Mouse (Mus musculus) adrenal gland, postnatal 4 days (tissue): ENCODE results near the gene Tspyl3. TPM values are rescaled to one million over a fixed set of nuclear protein-coding genes. Genes with fewer than 3 reads are reported as not detected.
A peak's percentile ranks its signal among the peaks of the same experiment; 100 is the strongest.

ENCODE experiments used
- DNase-seq, 2 experiments: peaks; one replicate each; pipeline ENCODE4 v3.0.0; 2021 to 2022; ENCODE audit warnings: low spot score in 2 of 2, mixed read lengths in 2 of 2
- total RNA-seq, 2 experiments: library from RNA; stranded (reverse); gene quantifications; 2 replicates each; pipeline ENCODE4 v1.2.3; 2021

Gene Tspyl3
- total RNA-seq, 2 experiments from 2014 or later: 8.6 to 8.8 TPM

DNA sequence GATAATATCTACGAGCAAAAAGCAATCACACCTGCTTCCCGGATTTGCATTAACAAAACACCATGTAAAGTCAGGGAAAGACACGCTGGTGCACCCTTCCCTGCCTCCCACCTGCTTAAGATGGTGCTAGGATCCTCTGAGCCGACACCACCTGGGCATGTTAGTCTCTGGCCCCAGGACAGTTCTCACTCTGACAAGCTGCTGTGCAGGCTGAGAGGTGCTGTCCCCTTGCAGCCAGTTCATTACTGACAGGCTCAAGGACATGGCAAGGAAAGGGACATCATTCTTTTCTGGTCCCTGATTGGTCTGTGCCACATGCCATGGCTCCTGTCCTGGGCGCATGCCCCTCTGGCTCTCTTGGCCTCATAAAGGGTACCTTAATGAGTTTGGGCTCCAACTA, 3.3 kb upstream of the Tspyl3 start:
- DNase-seq: no peak

DNA sequence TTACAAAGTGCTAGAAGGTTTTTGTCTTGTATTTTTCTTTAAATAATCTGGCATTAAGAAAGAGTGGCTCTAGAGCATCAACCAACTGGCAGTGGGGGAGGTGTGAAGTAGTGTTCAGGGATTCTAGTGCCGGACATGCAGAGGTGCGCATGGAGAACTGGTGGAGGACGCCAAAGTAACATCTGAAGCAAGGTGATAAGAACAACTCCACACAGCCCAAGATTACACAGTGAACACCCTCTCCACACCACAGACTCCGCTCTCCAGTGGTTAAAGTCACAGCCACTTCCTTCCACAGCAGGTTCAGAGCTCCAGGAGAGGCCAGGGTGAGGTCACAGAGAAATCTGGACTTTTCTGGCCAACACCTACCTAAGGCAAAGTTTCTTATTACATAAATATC, 2.7 kb upstream of the Tspyl3 start:
- no peak for DNase-seq

DNA sequence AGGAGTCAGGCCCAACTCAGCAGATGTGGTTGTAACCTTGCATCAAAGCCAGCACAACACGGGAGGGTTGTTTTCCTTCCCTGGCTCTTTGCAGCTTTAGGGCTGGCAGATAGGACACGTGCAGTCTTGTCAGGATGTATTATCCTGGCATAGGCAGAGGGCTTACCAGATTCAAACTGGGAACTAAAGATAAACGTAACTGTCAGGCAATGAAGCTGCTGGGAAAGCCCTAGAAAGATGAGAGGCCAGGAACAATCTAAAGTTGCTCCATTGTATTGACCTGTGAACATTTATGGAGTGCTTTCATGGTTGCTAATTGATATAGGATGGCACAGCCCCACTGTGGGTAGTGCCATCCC, 333 bp upstream of the Tspyl3 start:
- no peak for DNase-seq

DNA sequence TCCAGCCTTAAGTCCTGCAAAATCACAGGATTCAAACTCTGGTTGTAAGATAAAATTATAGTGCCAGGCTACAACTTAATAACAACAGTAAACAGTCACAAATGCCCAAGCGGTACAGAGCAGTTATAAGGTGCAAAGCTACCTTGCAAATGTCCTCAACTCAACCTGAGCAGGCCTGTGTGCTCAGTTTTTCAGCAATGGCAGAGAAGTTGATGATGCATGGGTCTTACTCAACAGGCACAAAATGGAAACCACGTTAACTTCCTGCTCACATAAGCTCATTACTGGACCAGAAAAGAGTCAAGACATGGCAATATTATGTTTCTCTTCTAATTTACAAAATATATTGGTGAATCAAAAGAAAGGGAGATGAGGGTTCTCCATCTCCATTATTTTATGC, 2.7 kb downstream of the Tspyl3 start:
- no peak for DNase-seq

DNA sequence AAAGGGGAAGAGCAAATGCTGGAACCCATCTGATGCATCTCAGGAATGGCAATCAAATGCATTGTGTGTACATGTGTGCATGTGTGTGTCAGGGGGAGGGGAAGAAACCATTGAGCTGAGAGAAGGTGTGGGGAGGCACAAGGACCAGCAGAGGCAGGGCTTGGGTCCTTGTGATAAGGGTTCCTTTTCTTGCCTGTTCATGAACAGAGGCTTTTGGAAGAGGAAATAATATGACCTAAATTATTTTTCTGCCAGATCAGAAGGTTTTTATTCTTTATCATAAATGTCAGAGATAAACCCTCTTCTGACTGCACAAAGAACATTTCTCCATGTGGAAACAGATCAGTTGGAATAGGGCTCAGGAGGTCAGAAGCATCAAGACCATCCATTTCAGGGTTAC, 3.1 kb downstream of the Tspyl3 start:
- DNase-seq: no peak

DNA sequence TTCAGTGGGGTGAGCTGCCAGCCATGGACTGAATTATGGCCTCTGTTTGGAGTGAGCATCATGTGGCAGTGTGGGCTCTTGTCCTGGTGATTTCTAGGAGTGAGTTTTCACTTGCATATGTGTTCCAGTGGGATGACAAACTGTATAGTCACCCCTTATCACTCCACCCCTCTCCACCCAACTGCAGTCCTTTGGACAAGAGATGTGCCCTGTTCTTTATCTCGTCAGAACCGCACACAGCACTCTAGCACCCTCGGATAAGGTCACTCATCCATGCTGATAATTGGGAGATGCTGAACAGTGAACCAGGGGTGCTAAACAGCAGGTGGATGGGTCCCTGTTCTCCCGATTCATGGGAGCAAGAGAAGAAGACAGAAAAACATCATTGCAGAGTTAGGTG, 3.6 kb downstream of the Tspyl3 start:
- no peak for DNase-seq

DNA sequence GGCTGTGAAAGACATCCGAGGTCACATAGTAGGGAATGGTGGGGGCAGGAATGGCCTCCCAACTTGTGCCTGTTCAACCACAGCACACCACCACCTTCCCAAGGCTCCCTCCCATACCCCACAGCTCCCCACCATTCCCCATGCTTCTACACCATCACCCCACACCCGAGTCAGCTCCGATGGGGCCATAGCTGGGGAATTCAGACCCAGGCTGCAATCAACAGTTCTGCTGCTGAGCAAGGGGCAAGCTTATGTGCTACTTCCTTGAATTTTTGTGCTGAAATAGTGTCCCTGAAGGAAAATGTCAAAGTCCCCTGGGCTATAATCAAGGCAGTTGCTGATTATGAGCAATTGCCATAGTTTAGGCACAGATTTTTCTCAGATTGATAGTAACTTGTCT, 6.7 kb downstream of the Tspyl3 start:
- DNase-seq: no peak

DNA sequence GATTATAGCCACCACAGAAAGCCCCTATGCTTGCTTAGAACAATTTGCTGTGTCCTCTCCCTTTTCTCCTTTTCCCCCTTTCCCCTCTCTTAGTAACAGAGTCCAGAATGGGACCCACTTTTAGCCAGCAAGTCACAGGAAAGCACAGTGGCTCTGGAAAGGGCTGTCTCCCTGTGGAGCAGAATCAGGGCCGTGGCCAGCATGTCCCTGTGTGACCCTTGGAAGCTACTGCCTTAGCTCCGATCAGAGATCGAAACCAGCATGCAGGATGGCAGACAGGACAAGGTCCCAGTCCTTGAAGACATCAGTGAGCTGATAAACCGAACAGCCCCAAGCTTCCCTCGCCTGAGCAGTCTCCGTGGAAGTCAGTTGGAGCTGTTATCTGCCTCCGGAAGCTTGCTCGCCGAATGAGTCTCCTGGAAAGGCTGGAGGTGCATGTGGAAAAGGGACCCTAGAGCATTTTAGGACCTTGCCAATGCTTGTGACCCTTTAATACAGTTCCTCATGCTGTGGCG, 7.4 kb downstream of the Tspyl3 start:
- no peak for DNase-seq

DNA sequence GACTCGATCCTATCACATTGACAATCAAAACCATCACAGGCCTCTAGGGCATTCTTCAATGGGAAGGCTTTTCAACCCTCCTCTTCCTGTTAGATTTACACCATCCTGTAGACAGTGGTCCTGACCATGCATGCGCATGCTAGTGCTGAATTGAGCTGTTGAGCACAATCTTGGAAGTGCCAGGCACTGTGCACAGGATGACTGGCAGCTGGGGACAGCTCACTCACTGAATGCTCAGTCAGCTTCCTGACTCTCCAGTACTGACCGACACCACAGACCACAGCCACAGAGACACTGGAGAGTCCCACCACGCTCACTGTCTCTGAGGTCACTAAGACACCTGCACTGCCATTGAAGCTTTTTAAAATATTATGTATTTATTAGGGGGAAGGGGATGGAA, 9.8 kb downstream of the Tspyl3 start:
- no peak for DNase-seq

DNA sequence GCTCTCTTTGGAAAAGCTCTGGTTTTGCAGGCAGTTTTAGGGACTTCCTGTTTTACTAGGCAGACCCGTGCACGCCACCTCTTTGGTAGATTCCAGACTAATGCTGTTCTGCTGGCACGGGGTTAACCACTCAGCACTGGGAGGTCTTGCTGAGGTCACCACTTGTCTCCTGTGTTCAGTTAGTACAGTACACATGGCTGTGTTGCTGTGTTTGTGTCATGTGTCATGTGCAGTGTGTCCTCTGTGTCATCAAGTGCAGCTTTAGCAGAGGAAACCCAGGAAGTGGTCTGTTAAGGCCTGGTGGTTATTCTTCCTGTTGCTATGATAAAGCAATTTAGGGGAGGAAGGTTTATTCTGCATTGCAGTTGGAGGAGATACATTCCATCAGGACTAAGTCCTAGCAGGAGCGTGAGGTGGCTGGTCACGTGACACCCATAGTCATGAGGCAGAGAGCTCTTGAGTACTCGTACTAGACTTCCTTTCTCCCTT, 10.4 kb downstream of the Tspyl3 start:
- DNase-seq: no peak

DNA sequence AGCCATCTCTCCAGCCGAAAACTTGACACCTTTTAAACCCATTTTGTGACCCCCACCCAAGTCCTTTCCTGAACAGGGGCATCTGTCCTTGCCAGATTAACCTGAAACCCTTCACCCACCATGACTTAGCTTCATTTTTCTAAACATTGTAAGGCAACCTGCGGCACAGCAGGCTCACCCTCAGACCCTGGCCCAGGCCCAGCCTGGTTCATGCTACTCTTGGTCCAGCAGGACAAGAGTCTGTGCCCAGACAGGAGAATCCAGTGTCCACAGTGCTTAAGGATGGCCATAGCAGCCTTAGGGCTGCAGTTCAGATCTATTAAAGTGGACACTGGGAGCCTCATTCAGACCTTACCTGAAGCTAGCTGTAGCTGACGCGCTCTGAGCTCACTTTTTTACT, 11.9 kb downstream of the Tspyl3 start:
- no peak for DNase-seq

DNA sequence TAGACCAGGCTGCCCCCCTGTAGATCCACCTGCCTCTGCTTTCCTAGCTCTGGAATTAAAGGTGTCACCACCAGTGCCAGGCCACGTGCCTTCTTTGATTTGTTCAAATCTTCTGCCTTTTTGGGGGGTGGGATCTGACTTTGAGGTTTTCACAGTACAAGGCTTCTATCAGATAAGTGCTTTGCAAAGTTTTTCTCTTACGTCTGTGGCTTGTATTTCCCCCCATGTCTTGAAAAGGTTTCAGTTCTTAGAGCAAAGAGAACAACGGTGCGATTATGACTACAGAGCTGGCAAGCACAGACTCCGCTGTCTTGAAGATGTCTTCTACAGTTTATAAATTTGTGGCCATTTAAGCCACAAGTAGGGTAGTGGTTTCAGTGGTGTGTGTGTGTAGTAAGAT, 13.8 kb downstream of the Tspyl3 start:
- no peak for DNase-seq

DNA sequence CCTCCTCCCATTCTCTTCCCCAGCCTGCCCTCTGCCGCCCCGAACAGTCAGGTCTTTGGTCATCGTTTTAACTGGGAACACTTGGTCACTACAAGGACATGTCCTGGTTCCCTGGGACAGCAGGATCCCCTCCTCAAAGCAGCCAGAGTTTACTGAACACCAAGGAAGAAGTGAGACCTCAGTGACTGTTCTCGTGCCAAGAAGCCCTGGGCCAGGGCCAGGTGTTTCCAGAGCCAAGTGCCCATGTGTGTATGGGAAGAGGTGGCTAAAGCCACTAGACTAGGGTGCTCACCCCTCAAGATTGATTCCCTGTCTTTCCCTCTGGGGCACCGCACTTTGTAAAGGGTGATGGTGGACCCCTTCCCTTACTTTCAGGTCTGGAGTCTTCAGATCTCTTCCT, 16.0 kb downstream of the Tspyl3 start:
- no peak for DNase-seq

DNA sequence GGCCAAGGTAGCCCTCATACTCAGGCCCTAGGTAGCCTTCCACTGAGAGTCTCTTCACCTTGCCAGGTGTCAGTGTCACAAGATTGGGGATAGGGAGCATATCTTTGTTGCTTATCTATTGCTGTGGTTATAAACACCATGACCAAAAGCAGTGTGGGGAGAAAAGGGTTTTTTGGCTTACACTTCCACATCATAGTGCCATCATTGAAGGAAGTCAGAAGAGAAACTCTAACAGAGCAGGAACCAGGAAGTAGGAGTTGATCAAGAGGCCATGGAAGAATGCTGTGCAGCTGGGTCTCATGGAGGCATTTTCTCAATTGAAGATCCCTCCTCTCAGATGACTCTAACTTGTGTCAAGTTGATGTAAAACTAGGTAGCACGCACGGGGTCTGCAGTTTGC, 17.1 kb downstream of the Tspyl3 start:
- DNase-seq: no peak

DNA sequence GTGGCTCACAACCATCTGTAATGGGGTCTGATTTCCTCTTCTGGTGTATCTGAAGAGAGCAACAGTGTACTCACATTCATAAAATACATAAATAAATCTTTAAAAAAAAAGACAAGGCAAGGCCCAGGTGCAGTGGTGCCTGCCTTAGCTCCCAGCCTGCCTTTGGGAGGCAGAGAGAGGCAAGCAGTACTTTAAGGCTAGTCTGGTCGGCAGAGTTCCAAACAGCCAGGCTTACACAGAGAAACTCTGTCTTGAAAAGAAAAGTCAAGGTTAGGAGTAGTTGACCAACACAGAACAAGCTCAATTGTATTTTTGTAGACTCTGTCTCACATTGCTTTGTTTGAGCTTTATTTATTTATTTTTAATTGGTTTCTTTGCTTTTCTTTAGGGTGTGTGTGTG, 22.5 kb downstream of the Tspyl3 start:
- DNase-seq: peak in 1 of 2 experiments; percentile 36

DNA sequence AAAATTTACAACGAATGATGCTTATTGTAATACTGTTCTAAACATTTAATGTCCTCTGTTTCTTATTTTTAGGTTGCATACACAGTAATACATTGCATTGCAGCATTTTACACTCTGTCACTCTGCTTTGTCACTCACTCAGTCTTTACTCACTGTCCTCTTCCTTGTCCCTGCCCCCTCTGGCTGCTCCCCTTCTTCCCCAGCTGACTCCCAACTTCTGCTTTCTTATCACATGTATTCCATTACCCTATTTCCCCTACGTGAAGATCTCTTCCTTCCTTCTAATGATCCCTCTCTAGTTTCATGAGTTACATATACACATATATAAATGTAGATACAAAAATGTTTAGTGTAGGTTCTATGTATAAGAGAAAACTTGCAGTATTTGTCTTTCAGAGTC, 26.1 kb downstream of the Tspyl3 start:
- DNase-seq: no peak

DNA sequence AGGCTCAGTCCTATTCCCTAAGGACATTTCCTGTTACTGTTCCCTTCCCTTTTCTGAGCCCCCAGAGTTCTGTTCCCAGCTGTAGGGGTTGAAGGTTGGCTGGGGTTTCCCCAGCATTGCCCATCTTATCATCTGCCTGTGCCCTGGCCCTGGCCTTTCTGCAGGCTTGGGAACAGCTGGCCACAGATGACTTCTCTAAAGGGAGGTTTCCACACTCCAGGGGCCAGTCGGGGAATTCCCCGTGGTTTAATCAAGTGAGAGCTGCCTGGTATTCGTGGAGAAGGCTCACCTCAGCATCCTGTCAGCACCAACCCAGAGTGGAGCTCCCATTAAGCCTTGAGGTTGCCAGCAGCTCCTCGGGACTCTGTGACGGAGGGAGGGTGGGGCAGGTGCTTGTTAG, 26.8 kb downstream of the Tspyl3 start:
- no peak for DNase-seq

DNA sequence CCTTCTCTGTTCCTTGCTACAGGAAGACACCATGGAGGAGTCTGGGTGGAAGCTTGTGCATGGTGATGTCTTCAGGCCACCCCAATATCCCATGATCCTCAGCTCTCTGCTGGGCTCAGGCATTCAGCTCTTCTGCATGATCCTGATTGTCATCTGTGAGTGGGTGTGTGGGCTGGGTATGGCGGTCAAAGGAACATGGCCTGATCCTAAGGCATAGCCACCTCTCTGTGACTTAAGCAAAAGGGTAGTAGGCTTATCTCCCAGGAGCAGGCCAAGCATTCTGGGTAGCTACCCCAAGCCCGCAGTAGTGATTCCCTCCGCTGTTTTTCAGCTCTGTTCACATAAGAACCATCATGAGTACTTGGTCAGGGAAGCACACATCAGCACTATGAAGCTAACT, 31.0 kb downstream of the Tspyl3 start:
- no peak for DNase-seq

DNA sequence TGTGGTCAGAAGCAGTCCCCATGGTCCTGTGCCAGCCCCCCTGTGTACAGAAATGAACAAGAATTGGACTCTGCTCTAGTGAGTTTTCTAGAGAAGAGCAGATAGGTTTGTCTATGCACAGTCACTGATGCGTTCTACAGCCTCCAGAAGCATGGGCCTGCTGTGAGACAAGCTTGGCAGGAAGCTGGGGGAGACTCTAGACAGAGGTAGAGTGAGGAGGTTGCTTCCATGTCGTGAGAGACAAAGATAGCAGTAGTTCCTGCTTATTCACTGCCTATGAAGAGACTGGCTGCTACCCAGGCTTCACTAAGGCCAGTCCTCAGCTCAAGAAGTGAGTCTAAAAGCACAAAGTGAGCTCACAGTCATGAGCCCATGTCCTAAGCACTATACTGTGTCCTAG, 34.0 kb downstream of the Tspyl3 start:
- DNase-seq: no peak

DNA sequence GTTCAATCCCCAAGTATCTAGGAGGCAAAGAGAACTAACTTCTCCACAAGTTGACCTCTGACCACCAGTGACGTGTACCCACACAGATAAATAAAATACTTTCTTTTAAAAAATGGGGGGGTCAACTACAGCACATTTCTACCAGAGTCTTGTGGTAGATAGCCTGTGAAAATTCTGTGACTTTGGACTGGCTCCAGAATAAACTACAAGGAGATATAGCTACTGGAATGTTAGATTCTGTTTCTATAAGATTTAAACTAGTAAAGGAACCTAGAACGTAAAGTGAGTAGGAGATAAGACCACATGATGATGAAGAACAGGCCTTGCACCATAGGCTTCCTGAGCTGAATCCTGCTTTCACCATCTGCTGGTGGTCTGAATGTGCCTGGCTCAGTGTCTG, 37.4 kb downstream of the Tspyl3 start:
- DNase-seq: no peak

DNA sequence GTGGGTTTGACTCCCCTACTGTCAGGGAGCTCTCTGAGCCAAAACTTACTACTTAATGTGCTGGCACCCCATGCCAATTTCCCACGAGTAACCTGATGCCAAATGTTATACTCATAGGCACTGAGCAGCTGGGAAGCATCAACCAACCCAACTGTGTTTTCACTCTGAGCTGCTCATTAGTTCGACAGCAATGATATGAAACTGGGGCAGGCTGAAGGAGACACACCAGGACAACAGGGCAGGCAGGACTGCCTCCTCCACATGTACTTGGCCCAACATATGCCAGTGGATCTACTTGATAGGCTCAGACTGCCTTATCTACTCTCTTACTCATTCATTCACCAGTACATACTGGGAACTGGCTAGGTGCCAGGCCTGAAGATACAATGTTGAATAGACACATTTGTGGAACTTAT, 39.1 kb downstream of the Tspyl3 start:
- DNase-seq: no peak

DNA sequence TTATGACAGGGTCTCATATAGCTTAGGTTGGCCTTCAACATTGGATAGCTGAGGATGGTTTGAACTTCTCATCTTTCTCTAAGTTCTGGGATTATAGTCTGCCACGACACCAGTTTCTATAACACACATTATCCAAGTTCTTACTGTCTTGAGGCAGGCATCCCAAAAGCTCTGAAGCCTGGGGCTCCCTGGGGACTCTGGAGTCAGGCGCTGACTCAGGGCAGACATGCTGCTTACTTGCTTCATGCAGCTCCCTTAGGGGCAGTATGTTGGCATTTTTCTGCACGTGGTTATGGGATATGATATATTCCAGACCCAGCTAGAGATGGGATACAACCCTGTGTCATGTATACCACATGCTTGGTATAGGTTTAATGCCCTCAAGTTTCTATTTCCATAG, 45.3 kb downstream of the Tspyl3 start:
- DNase-seq: no peak

DNA sequence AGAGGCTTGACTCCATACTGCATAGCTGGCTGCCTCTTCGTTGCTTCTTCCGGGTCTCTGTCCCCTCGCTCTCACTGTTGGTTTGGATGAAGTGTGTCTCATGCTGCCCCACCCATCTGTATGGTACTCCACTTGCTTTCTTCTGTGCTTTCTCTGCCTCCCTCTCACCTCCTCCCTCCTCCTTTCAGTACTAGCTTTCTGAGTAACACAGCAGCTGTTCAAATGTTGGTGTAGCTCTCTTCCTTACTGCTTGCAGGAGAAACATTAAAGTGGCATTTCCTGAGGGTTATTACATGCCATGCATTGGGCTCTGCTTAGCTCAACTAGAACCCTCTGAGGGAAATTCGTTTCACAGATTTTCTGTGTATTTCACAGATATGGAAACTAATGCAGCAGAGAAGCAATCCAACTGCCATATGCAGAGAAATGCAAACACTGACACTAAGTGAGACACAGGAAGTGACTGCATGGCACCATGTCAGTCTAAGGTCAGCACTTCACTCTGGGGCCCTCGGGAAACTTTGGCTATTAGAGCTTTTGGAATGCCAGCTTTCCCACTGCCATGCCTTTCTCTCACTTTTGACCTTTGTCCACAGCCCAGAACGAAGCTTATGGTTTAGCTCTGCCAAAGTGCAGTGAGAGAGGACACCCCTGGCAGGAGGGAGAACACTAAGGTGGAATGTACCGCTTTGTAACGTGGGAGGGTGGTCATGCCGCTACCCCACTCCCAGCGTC, 45.9 kb downstream of the Tspyl3 start:
- DNase-seq: no peak
